Mouse (Mus musculus): ENCODE data around the gene Nfic. TPM values are rescaled to one million over a fixed set of nuclear protein-coding genes. Genes with fewer than 3 reads are reported as not detected.
A peak's percentile ranks its signal among the peaks of the same experiment; 100 is the strongest.

Nfic gene
- polyA plus RNA-seq, 1 experiment from 2014 or later: 6.9 TPM

- peaks cover 26% of the 10 kb centered on the region for H3K4me1 ChIP-seq (ENCODE audit: control insufficient read depth, insufficient read depth, low read length)
- peak overlapping the region; percentile 44 for H3K27ac ChIP-seq (ENCODE audit: low read depth, low read length)
- peak; percentile 94 for DNase-seq (ENCODE audit: low spot score, missing footprints)
- no peaks in the 10 kb centered on the region for H3K9me3 ChIP-seq (ENCODE audit: control insufficient read depth, low read length)
- H3K4me2 ChIP-seq: peak overlapping the region; percentile 67
- peak; percentile 82 for ATAC-seq (ENCODE audit: low FRiP score)
- peaks cover 23% of the 10 kb centered on the region for H3K27me3 ChIP-seq (ENCODE audit: control insufficient read depth, insufficient read depth, low read length)
- WGBS: 1% methylated on average over 22 of the region's 22 CpGs
- H3K4me3 ChIP-seq (ENCODE audit: low read depth, low read length): peak overlapping the region; percentile 32
- no peaks in the 10 kb centered on the region for H3K36me3 ChIP-seq (ENCODE audit: control insufficient read depth, insufficient read depth, low read length)
- peak overlapping the region; percentile 56 for H3K9ac ChIP-seq (ENCODE audit: low read length)
These were observed 17.6 kb upstream of the Nfic start for GRCm38 (mm10) chr10:81473003-81473451.

GRCm38 (mm10) chr10:81472403-81473002 lies 17.1 kb upstream of the Nfic start:
- DNase-seq (ENCODE audit: low spot score, missing footprints) (no peak), ATAC-seq (ENCODE audit: low FRiP score) (peak; percentile 69)
- H3K4me3 ChIP-seq (ENCODE audit: low read depth, low read length): peak overlapping the region; percentile 32
- H3K27me3 ChIP-seq (ENCODE audit: control insufficient read depth, insufficient read depth, low read length): peaks cover 23% of the 10 kb centered on the region
- H3K9ac ChIP-seq (ENCODE audit: low read length): peak overlapping the region; percentile 56
- WGBS: 3% methylated on average over 17 of the region's 18 CpGs
- no peaks in the 10 kb centered on the region for H3K36me3 ChIP-seq (ENCODE audit: control insufficient read depth, insufficient read depth, low read length)
- peak overlapping the region; percentile 67 for H3K4me2 ChIP-seq
- H3K9me3 ChIP-seq (ENCODE audit: control insufficient read depth, low read length): no peaks in the 10 kb centered on the region
- H3K4me1 ChIP-seq (ENCODE audit: control insufficient read depth, insufficient read depth, low read length): peaks cover 26% of the 10 kb centered on the region
- H3K27ac ChIP-seq (ENCODE audit: low read depth, low read length): no peak overlapping the region; the same call in 1 of the 2 replicates

- H3K27ac ChIP-seq (ENCODE audit: low read depth, low read length): no peak overlapping the region
- H3K27me3 ChIP-seq (ENCODE audit: control insufficient read depth, insufficient read depth, low read length): peaks cover 12% of the 10 kb centered on the region
- no peaks in the 10 kb centered on the region for H3K36me3 ChIP-seq (ENCODE audit: control insufficient read depth, insufficient read depth, low read length)
- H3K4me3 ChIP-seq (ENCODE audit: low read depth, low read length): no peak overlapping the region
- WGBS: 59% methylated on average over 18 of the region's 18 CpGs
- ATAC-seq (ENCODE audit: low FRiP score) (no peak), DNase-seq (ENCODE audit: low spot score, missing footprints) (no peak)
- H3K9me3 ChIP-seq (ENCODE audit: control insufficient read depth, low read length): no peaks in the 10 kb centered on the region
- H3K4me2 ChIP-seq: no peak overlapping the region
- H3K9ac ChIP-seq (ENCODE audit: low read length): no peak overlapping the region
- H3K4me1 ChIP-seq (ENCODE audit: control insufficient read depth, insufficient read depth, low read length): peaks cover 24% of the 10 kb centered on the region
These were observed 15.0 kb upstream of the Nfic start for GRCm38 (mm10) chr10:81470454-81470853.

- Histone ChIP-seq H3K27me3 (ENCODE audit: control insufficient read depth, insufficient read depth, low read length) (peaks cover 13% of the 10 kb centered on the region), H3K9me3 (ENCODE audit: control insufficient read depth, low read length) (no peaks in the 10 kb centered on the region), H3K4me1 (ENCODE audit: control insufficient read depth, insufficient read depth, low read length) (peaks cover 28% of the 10 kb centered on the region), H3K4me2 (no peak overlapping the region), H3K9ac (ENCODE audit: low read length) (no peak overlapping the region), H3K4me3 (ENCODE audit: low read depth, low read length) (no peak overlapping the region), H3K27ac (ENCODE audit: low read depth, low read length) (no peak overlapping the region), H3K36me3 (ENCODE audit: control insufficient read depth, insufficient read depth, low read length) (no peaks in the 10 kb centered on the region)
- no peak for DNase-seq (ENCODE audit: low spot score, missing footprints)
- WGBS: 85% methylated on average over 5 of the region's 5 CpGs
- no peak for ATAC-seq (ENCODE audit: low FRiP score)
These were observed 13.8 kb upstream of the Nfic start for GRCm38 (mm10) chr10:81469253-81469652.

GRCm38 (mm10) chr10:81467670-81468235 lies 12.3 kb upstream of the Nfic start:
- H3K4me3 ChIP-seq (ENCODE audit: low read depth, low read length): no peak overlapping the region
- H3K36me3 ChIP-seq (ENCODE audit: control insufficient read depth, insufficient read depth, low read length): no peaks in the 10 kb centered on the region
- H3K27ac ChIP-seq (ENCODE audit: low read depth, low read length): no peak overlapping the region
- no peak overlapping the region for H3K9ac ChIP-seq (ENCODE audit: low read length)
- peaks cover 21% of the 10 kb centered on the region for H3K4me1 ChIP-seq (ENCODE audit: control insufficient read depth, insufficient read depth, low read length)
- ATAC-seq (ENCODE audit: low FRiP score) (no peak), DNase-seq (ENCODE audit: low spot score, missing footprints) (no peak)
- WGBS: 82% methylated on average over 16 of the region's 16 CpGs
- peaks cover 21% of the 10 kb centered on the region for H3K27me3 ChIP-seq (ENCODE audit: control insufficient read depth, insufficient read depth, low read length)
- H3K4me2 ChIP-seq: no peak overlapping the region
- no peaks in the 10 kb centered on the region for H3K9me3 ChIP-seq (ENCODE audit: control insufficient read depth, low read length)

GRCm38 (mm10) chr10:81466881-81467280 lies 11.4 kb upstream of the Nfic start:
- Histone ChIP-seq H3K4me3 (ENCODE audit: low read depth, low read length) (no peak overlapping the region), H3K9me3 (ENCODE audit: control insufficient read depth, low read length) (no peaks in the 10 kb centered on the region), H3K4me2 (no peak overlapping the region), H3K36me3 (ENCODE audit: control insufficient read depth, insufficient read depth, low read length) (no peaks in the 10 kb centered on the region), H3K4me1 (ENCODE audit: control insufficient read depth, insufficient read depth, low read length) (peaks cover 12% of the 10 kb centered on the region), H3K27ac (ENCODE audit: low read depth, low read length) (no peak overlapping the region), H3K27me3 (ENCODE audit: control insufficient read depth, insufficient read depth, low read length) (peaks cover 30% of the 10 kb centered on the region), H3K9ac (ENCODE audit: low read length) (no peak overlapping the region)
- DNase-seq (ENCODE audit: low spot score, missing footprints) (no peak), ATAC-seq (ENCODE audit: low FRiP score) (no peak)
- 71% methylated on average over 14 of the region's 14 CpGs for WGBS

GRCm38 (mm10) chr10:81466066-81466465 lies 10.6 kb upstream of the Nfic start:
- Histone ChIP-seq H3K27me3 (ENCODE audit: control insufficient read depth, insufficient read depth, low read length) (peaks cover 38% of the 10 kb centered on the region), H3K9ac (ENCODE audit: low read length) (no peak overlapping the region), H3K4me1 (ENCODE audit: control insufficient read depth, insufficient read depth, low read length) (peaks cover 10% of the 10 kb centered on the region), H3K4me3 (ENCODE audit: low read depth, low read length) (no peak overlapping the region), H3K27ac (ENCODE audit: low read depth, low read length) (no peak overlapping the region), H3K4me2 (no peak overlapping the region), H3K36me3 (ENCODE audit: control insufficient read depth, insufficient read depth, low read length) (no peaks in the 10 kb centered on the region), H3K9me3 (ENCODE audit: control insufficient read depth, low read length) (no peaks in the 10 kb centered on the region)
- DNase-seq (ENCODE audit: low spot score, missing footprints) (peak; percentile 75), ATAC-seq (ENCODE audit: low FRiP score) (no peak)
- 71% methylated on average over 2 of the region's 2 CpGs for WGBS

- peaks cover 46% of the 10 kb centered on the region for H3K27me3 ChIP-seq (ENCODE audit: control insufficient read depth, insufficient read depth, low read length)
- ATAC-seq (ENCODE audit: low FRiP score) (0 out of 2 replicates have a peak, but pooled peaks have one; percentile 22), DNase-seq (ENCODE audit: low spot score, missing footprints) (peak; percentile 81)
- H3K4me1 ChIP-seq (ENCODE audit: control insufficient read depth, insufficient read depth, low read length): peaks cover 8% of the 10 kb centered on the region
- H3K9ac ChIP-seq (ENCODE audit: low read length): no peak overlapping the region
- no peaks in the 10 kb centered on the region for H3K9me3 ChIP-seq (ENCODE audit: control insufficient read depth, low read length)
- 2% methylated on average over 5 of the region's 5 CpGs for WGBS
- no peaks in the 10 kb centered on the region for H3K36me3 ChIP-seq (ENCODE audit: control insufficient read depth, insufficient read depth, low read length)
- H3K4me3 ChIP-seq (ENCODE audit: low read depth, low read length): no peak overlapping the region
- H3K27ac ChIP-seq (ENCODE audit: low read depth, low read length): no peak overlapping the region
- H3K4me2 ChIP-seq: no peak overlapping the region; the same call in 1 of the 2 replicates
These were observed 9.8 kb upstream of the Nfic start for GRCm38 (mm10) chr10:81465265-81465645.

- Histone ChIP-seq H3K9ac (ENCODE audit: low read length) (peak overlapping the region; percentile 59), H3K27me3 (ENCODE audit: control insufficient read depth, insufficient read depth, low read length) (peaks cover 50% of the 10 kb centered on the region), H3K4me1 (ENCODE audit: control insufficient read depth, insufficient read depth, low read length) (peaks cover 8% of the 10 kb centered on the region), H3K4me2 (peak overlapping the region; percentile 64), H3K9me3 (ENCODE audit: control insufficient read depth, low read length) (no peaks in the 10 kb centered on the region), H3K4me3 (ENCODE audit: low read depth, low read length) (peak overlapping the region; percentile 33), H3K27ac (ENCODE audit: low read depth, low read length) (no peak overlapping the region), H3K36me3 (ENCODE audit: control insufficient read depth, insufficient read depth, low read length) (no peaks in the 10 kb centered on the region)
- peak; percentile 90 for ATAC-seq (ENCODE audit: low FRiP score)
- 4% methylated on average over 33 of the region's 33 CpGs for WGBS
- peak; percentile 97 for DNase-seq (ENCODE audit: low spot score, missing footprints)
These were observed 9.2 kb upstream of the Nfic start for GRCm38 (mm10) chr10:81464405-81465264.

Data from midbrain, embryonic 11.5 days (tissue).